Mouse (Mus musculus) bone marrow, adult 2 months (tissue): ENCODE results near the gene Nppc. TPM values are rescaled to one million over a fixed set of nuclear protein-coding genes. Genes with fewer than 3 reads are reported as not detected.
A peak's percentile ranks its signal among the peaks of the same experiment; 100 is the strongest.

Source experiments
- H3K27ac ChIP-seq: fragments of 200-500 bp; 2 replicates; pipeline ENCODE4 v1.5.1; 2012; ENCODE audit warnings: low read depth, mild to moderate bottlenecking, control low read depth, inconsistent platforms, low read length; ENCODE audit not compliant: control insufficient read depth, poor library complexity, insufficient read depth
- H3K4me1 ChIP-seq: fragments of 200-500 bp; 2 replicates; pipeline ENCODE4 v1.6.1; 2011; ENCODE audit warnings: low read length; ENCODE audit not compliant: control insufficient read depth, insufficient read depth
- H3K4me3 ChIP-seq: fragments of 200-500 bp; replicated peaks from 2 replicates; pipeline ENCODE3; 2011; ENCODE audit warnings: mild to moderate bottlenecking, low read depth, low read length, control low read depth; ENCODE audit not compliant: control insufficient read depth
- CTCF ChIP-seq: fragments of 200-500 bp; IDR thresholded peaks from 2 replicates; pipeline ENCODE4 v1.5.1; 2011; ENCODE audit warnings: low read length, control low read depth; ENCODE audit not compliant: control insufficient read depth, insufficient read depth
- POLR2A ChIP-seq: fragments of 200-500 bp; IDR thresholded peaks from 2 replicates; pipeline ENCODE4 v1.6.1; 2011; ENCODE audit warnings: low read depth, mild to moderate bottlenecking, control low read depth, low read length, borderline replicate concordance; ENCODE audit not compliant: control insufficient read depth
- WGBS: fragments of 180-500 bp; shearing (Covaris S2); methylation state at CpG from one replicate; pipeline ENCODE4 v1.1.7; 2018; 5-methylcytosine and 5-hydroxymethylcytosine counted together
- polyA plus RNA-seq: library from polyadenylated mRNA; stranded (reverse); fragments of >200 nt; gene quantifications from 2 replicates; pipeline ENCODE4 v1.2.4, GENCODE M21; 2011; ENCODE audit warnings: low replicate concordance; ENCODE audit not compliant: missing spikeins, insufficient read depth, insufficient read length

The Nppc gene
- polyA plus RNA-seq, 1 experiment: not detected

GRCm38 (mm10) chr1:86623001-86624000 lies 47.1 kb downstream of the Nppc start:
- TF ChIP-seq POLR2A (no peak), CTCF (no peak)
- Histone ChIP-seq H3K4me1 (no peaks in the 10 kb centered on the region), H3K4me3 (no peak overlapping the region), H3K27ac (no peak overlapping the region)
- 46% methylated on average over 16 of the region's 16 CpGs for WGBS

GRCm38 (mm10) chr1:86622296-86622695 lies 48.1 kb downstream of the Nppc start:
- TF ChIP-seq POLR2A: no peak
- no peak for TF ChIP-seq CTCF
- 68% methylated on average over 2 of the region's 2 CpGs for WGBS
- Histone ChIP-seq H3K4me1 (no peaks in the 10 kb centered on the region), H3K4me3 (no peak overlapping the region), H3K27ac (no peak overlapping the region)

GRCm38 (mm10) chr1:86618454-86619125 lies 51.8 kb downstream of the Nppc start:
- peak; percentile 23; the same call in 1 of the 2 replicates for TF ChIP-seq CTCF
- TF ChIP-seq POLR2A: no peak
- Histone ChIP-seq H3K4me3 (no peak overlapping the region), H3K4me1 (no peaks in the 10 kb centered on the region), H3K27ac (no peak overlapping the region)
- WGBS: 48% methylated on average over 10 of the region's 10 CpGs

Other genes starting within 250 kb of the Nppc start
- gene Nmur1, start 244.3 kb downstream of the Nppc start, polyA plus RNA-seq: not detected in 2 replicates
- gene Tex44, start 244.2 kb downstream of the Nppc start, polyA plus RNA-seq: not detected in 2 replicates
- gene Ptma, start 143.8 kb downstream of the Nppc start, polyA plus RNA-seq: 1,145 and 1,395 TPM in 2 replicates
- gene Pde6d, start 87.9 kb downstream of the Nppc start, polyA plus RNA-seq: 11.2 and 15.6 TPM in 2 replicates
- 7.3 and 19.4 TPM in 2 replicates for gene Cops7b, start 87.7 kb downstream of the Nppc start, polyA plus RNA-seq
- gene Dis3l2, start 33.2 kb upstream of the Nppc start, polyA plus RNA-seq: 2.9 and 7.5 TPM in 2 replicates